Mouse (Mus musculus) limb, embryonic 13.5 days (tissue): ENCODE data around the gene Ptpn14. TPM values are rescaled to one million over a fixed set of nuclear protein-coding genes. Genes with fewer than 3 reads are reported as not detected.

ENCODE experiments used
- ATAC-seq: fragments of 200-750 bp; cut with Nextera tagmentation; 2 replicates; pipeline ENCODE4 v1.8.0; 2017; ENCODE audit warnings: low read depth, moderate number of reproducible peaks, moderate TSS enrichment; ENCODE audit not compliant: low FRiP score
- H3K27ac ChIP-seq: fragments of 300-500 bp; sonication (generic); 2 replicates; pipeline ENCODE4 v1.5.1; 2015; ENCODE audit warnings: inconsistent platforms, mild to moderate bottlenecking, moderate library complexity
- H3K27me3 ChIP-seq: fragments of 300-500 bp; sonication (generic); 2 replicates; pipeline ENCODE4 v1.6.1; 2015; ENCODE audit warnings: mild to moderate bottlenecking, inconsistent platforms
- H3K36me3 ChIP-seq: fragments of 300-500 bp; sonication (generic); 2 replicates; pipeline ENCODE4 v1.6.1; 2015; ENCODE audit warnings: inconsistent platforms, mild to moderate bottlenecking, moderate library complexity
- H3K4me1 ChIP-seq: fragments of 300-500 bp; sonication (generic); 2 replicates; pipeline ENCODE4 v1.6.1; 2015; ENCODE audit warnings: inconsistent platforms
- H3K4me2 ChIP-seq: fragments of 300-500 bp; sonication (generic); replicated peaks from 2 replicates; pipeline ENCODE4 v1.6.1; 2015; ENCODE audit warnings: inconsistent platforms, mild to moderate bottlenecking, moderate library complexity
- H3K4me3 ChIP-seq: fragments of 300-500 bp; sonication (generic); 2 replicates; pipeline ENCODE4 v1.5.1; 2015; ENCODE audit warnings: moderate library complexity, mild to moderate bottlenecking, inconsistent platforms
- H3K9ac ChIP-seq: fragments of 300-500 bp; sonication (generic); 2 replicates; pipeline ENCODE4 v1.6.1; 2015; ENCODE audit warnings: mild to moderate bottlenecking, inconsistent platforms
- H3K9me3 ChIP-seq: fragments of 300-500 bp; sonication (generic); 2 replicates; pipeline ENCODE4 v1.6.1; 2016; ENCODE audit warnings: inconsistent platforms
- WGBS: fragments of 180-500 bp; shearing (Covaris S2); methylation state at CpG from one replicate; pipeline ENCODE4 v1.1.7; 2015; 5-methylcytosine and 5-hydroxymethylcytosine counted together
- polyA plus RNA-seq: library from polyadenylated mRNA; unstranded; fragments of >200 nt; fragmentation: Nextera tagmentation; extraction: Ambion mirVana; gene quantifications from 2 replicates; pipeline ENCODE4 v1.2.1, GENCODE M21; 2015

Gene Ptpn14
- polyA plus RNA-seq, 1 experiment from 2014 or later: 11.1 TPM

- peaks cover 64% of the 10 kb centered on the region for H3K4me1 ChIP-seq
- no peaks in the 10 kb centered on the region for H3K9me3 ChIP-seq
- 55% methylated on average over 3 of the region's 3 CpGs for WGBS
- no peak for ATAC-seq
- no peak overlapping the region for H3K9ac ChIP-seq
- 0 out of 2 replicates have a peak, but pooled peaks cover 5% of the 10 kb centered on the region for H3K36me3 ChIP-seq
- H3K4me2 ChIP-seq: no peak overlapping the region
- H3K4me3 ChIP-seq: no peak overlapping the region
- no peaks in the 10 kb centered on the region for H3K27me3 ChIP-seq
- no peak overlapping the region for H3K27ac ChIP-seq
Measured at GRCm38 (mm10) chr1:189779226-189779625, 51.2 kb downstream of the Ptpn14 start.

GRCm38 (mm10) chr1:189781721-189782345 lies 53.8 kb downstream of the Ptpn14 start:
- H3K4me3 ChIP-seq: no peak overlapping the region
- H3K27me3 ChIP-seq: no peaks in the 10 kb centered on the region
- H3K9me3 ChIP-seq: no peaks in the 10 kb centered on the region
- 66% methylated on average over 10 of the region's 10 CpGs for WGBS
- ATAC-seq: no peak
- no peak overlapping the region for H3K4me2 ChIP-seq
- H3K4me1 ChIP-seq: peaks cover 67% of the 10 kb centered on the region
- H3K36me3 ChIP-seq: 0 out of 2 replicates have a peak, but pooled peaks cover 8% of the 10 kb centered on the region
- H3K27ac ChIP-seq: no peak overlapping the region
- no peak overlapping the region for H3K9ac ChIP-seq

DNA sequence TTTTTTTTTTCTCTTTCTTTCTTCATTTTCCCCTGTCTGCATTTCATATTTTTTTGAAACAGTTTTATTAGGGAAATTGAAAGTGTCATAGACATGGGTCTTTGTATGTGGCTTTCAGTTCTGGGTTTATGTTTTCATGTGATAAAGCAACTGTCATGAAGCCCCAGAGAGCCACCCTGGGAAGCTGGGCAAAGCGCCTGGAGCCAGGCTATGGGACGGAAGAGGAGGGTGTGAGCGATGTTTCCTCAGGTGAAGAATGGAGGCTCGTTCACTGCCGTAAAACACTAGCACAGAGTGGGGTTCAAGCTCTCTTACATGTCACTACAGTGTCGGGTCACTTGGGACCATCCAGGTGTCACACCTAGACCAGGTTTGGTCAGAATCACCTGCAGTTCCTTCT lies 54.6 kb downstream of the Ptpn14 start:
- Histone ChIP-seq H3K4me1 (peaks cover 63% of the 10 kb centered on the region), H3K4me2 (no peak overlapping the region), H3K36me3 (peaks cover 16% of the 10 kb centered on the region; the same call in 1 of the 2 replicates), H3K9me3 (no peaks in the 10 kb centered on the region), H3K27me3 (no peaks in the 10 kb centered on the region), H3K4me3 (no peak overlapping the region), H3K9ac (no peak overlapping the region), H3K27ac (no peak overlapping the region; the same call in 1 of the 2 replicates)
- no peak for ATAC-seq
- 80% methylated on average over 6 of the region's 6 CpGs for WGBS

GRCm38 (mm10) chr1:189784503-189784902 lies 56.4 kb downstream of the Ptpn14 start:
- H3K9me3 ChIP-seq: no peaks in the 10 kb centered on the region
- WGBS: 61% methylated on average over 7 of the region's 7 CpGs
- H3K9ac ChIP-seq: no peak overlapping the region
- no peaks in the 10 kb centered on the region for H3K27me3 ChIP-seq
- H3K27ac ChIP-seq: no peak overlapping the region
- H3K36me3 ChIP-seq: peaks cover 27% of the 10 kb centered on the region; the same call in 1 of the 2 replicates
- ATAC-seq: no peak
- H3K4me1 ChIP-seq: peaks cover 46% of the 10 kb centered on the region
- H3K4me3 ChIP-seq: no peak overlapping the region
- no peak overlapping the region for H3K4me2 ChIP-seq

DNA sequence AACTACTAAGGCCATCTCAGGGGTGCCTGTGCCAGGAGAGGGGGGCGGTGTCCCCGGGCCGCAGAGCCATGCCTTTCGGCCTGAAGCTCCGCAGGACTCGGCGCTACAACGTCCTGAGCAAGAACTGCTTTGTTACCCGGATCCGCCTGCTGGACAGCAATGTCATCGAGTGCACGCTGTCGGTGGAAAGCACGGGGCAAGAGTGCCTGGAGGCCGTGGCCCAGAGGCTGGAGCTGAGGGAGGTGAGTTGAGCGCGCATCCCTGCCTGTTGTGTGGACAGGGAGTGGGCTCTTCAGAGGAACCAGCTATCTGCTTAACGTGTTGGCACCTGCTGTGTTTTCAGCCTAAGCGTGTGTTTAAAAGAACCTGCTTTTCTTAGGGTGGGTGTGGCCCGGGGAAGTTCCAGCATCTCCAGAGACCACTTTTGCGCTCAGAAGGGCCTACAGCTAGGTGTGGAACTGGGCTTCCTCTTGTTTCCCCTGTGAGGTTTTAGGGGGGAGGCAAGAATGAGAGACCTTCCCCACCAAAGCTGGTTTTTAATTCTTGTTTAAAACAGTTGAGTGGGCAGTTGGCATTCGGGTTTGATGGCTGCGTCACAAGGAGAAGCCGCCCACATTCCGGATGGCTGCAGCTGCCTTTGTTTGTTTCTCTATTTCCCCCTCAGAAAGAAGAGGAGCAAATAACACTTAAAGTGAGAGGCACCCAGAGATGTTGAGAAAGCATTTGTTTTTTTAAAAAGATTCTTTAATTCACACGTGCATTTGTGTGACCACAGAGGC lies 58.8 kb downstream of the Ptpn14 start:
- 85% methylated on average over 26 of the region's 26 CpGs for WGBS
- Histone ChIP-seq H3K4me1 (peaks cover 34% of the 10 kb centered on the region), H3K27me3 (no peaks in the 10 kb centered on the region)

GRCm38 (mm10) chr1:189789545-189789944 lies 61.5 kb downstream of the Ptpn14 start:
- H3K36me3 ChIP-seq: peaks cover 32% of the 10 kb centered on the region
- ATAC-seq: no peak
- no peaks in the 10 kb centered on the region for H3K27me3 ChIP-seq
- 72% methylated on average over 6 of the region's 6 CpGs for WGBS
- peaks cover 35% of the 10 kb centered on the region for H3K4me1 ChIP-seq
- H3K4me3 ChIP-seq: no peak overlapping the region
- no peak overlapping the region for H3K27ac ChIP-seq
- H3K9ac ChIP-seq: no peak overlapping the region
- no peaks in the 10 kb centered on the region for H3K9me3 ChIP-seq
- no peak overlapping the region for H3K4me2 ChIP-seq

More for the DNA sequence above, 58.8 kb downstream of the Ptpn14 start:
- H3K4me2 ChIP-seq: no peak overlapping the region
- ATAC-seq: no peak
- H3K36me3 ChIP-seq: peaks cover 32% of the 10 kb centered on the region
- no peak overlapping the region for H3K4me3 ChIP-seq
- no peaks in the 10 kb centered on the region for H3K9me3 ChIP-seq
- H3K9ac ChIP-seq: no peak overlapping the region
- no peak overlapping the region for H3K27ac ChIP-seq

DNA sequence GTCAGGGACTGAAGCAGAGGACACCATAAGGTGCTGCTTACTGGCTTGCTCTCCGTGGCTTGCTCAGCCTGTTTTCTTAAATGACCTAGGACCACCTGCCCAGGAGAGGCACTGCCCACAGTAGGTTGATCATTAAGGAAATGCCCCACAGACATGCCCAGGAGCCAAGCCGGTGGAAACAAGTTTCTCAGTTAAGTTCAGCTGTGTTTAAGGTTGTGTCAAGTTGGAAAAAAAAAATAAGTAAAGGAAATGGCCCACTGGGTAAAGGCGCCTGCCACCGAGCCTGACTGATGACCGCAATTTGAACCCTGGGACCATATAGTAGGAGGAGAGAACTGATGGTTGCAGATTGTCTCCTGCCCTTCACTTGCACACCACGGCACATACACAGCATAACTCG lies 62.6 kb downstream of the Ptpn14 start:
- Histone ChIP-seq H3K9me3 (no peaks in the 10 kb centered on the region), H3K9ac (no peak overlapping the region), H3K27ac (no peak overlapping the region), H3K36me3 (peaks cover 32% of the 10 kb centered on the region), H3K4me1 (peaks cover 24% of the 10 kb centered on the region), H3K27me3 (no peaks in the 10 kb centered on the region), H3K4me3 (no peak overlapping the region), H3K4me2 (no peak overlapping the region)
- no peak for ATAC-seq
- WGBS: 63% methylated on average over 7 of the region's 7 CpGs

GRCm38 (mm10) chr1:189791534-189792217 lies 63.6 kb downstream of the Ptpn14 start:
- no peak overlapping the region for H3K9ac ChIP-seq
- WGBS: 81% methylated on average over 10 of the region's 10 CpGs
- H3K4me3 ChIP-seq: no peak overlapping the region
- ATAC-seq: no peak
- H3K27ac ChIP-seq: no peak overlapping the region; the same call in 1 of the 2 replicates
- no peaks in the 10 kb centered on the region for H3K27me3 ChIP-seq
- peaks cover 27% of the 10 kb centered on the region for H3K4me1 ChIP-seq
- H3K4me2 ChIP-seq: no peak overlapping the region
- H3K36me3 ChIP-seq: peaks cover 30% of the 10 kb centered on the region
- no peaks in the 10 kb centered on the region for H3K9me3 ChIP-seq

DNA sequence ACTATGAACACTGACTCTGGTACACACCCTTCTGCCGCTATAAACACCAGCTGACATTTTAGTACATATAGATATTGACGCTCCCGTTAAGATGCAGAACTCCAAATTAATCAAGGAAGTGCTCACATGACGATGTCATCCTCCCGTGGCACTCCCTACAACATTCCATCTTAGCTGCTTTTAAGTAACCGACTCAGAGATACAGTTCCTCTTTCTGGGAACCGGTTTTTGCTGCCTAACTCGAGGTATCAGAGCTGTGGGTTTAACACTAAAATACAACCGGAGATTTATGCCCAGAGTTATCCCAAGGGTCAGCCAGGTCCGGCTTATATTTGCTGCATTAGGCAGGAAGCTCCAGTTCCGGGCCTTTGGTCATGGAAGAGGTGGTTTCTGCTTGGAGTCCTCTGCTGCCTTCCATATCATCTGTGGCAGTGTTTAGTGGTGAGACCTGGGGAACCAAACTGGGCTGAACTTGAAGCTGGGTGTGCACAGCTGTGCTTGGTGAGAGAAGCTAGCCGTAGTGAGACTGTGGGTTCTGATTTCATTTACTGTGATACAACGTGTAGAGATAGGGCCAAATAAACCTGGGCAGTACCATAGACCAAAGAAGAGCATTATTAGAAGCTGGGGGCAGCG lies 64.6 kb downstream of the Ptpn14 start:
- Histone ChIP-seq H3K27ac (no peak overlapping the region; the same call in 1 of the 2 replicates), H3K9me3 (no peaks in the 10 kb centered on the region)
- WGBS: 72% methylated on average over 14 of the region's 14 CpGs

GRCm38 (mm10) chr1:189798949-189799348 lies 70.9 kb downstream of the Ptpn14 start:
- ATAC-seq: no peak
- H3K9ac ChIP-seq: no peak overlapping the region
- peaks cover 48% of the 10 kb centered on the region for H3K4me1 ChIP-seq
- H3K27ac ChIP-seq: no peak overlapping the region
- 68% methylated on average over 15 of the region's 15 CpGs for WGBS
- H3K36me3 ChIP-seq: peaks cover 19% of the 10 kb centered on the region
- no peak overlapping the region for H3K4me3 ChIP-seq
- no peaks in the 10 kb centered on the region for H3K9me3 ChIP-seq
- no peaks in the 10 kb centered on the region for H3K27me3 ChIP-seq
- no peak overlapping the region for H3K4me2 ChIP-seq

More for the DNA sequence above, 64.6 kb downstream of the Ptpn14 start:
- Histone ChIP-seq H3K27me3 (no peaks in the 10 kb centered on the region), H3K4me2 (no peak overlapping the region), H3K4me3 (no peak overlapping the region), H3K9ac (no peak overlapping the region), H3K4me1 (peaks cover 31% of the 10 kb centered on the region), H3K36me3 (peaks cover 21% of the 10 kb centered on the region)
- ATAC-seq: no peak

DNA sequence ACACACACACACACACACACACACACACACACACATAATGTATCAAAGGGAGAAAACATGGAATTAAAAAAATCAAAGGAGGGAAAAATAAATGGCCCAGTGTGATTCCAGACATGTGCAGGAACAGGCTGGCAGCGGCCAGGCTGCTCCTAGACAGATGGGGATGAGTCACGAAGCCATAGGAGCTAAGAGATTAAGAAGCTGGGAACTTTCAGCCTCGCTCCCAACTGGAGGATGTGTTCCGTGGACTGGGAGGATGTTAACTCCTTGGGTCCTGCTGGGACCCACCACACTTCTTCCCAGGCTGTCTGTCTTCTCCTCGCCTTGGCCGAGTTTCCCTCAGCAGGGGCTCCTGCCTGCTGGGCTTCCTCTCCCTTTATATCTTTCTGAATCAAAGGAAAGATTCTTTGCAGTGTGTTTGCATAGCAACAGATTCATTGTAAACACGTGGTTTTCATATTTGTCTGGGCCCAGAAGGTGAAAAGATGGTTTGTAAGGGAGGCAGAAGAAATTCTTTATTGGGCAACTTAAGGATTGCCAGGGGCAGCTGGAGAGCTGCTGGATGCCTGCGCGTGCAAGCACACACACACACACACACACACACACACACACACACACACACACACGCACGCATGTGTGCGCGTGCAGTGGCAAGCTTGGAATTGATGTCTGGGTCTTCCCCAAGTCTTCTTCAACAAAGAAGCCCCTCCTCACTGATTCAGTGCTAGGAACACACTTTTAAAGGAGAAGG lies 72.3 kb downstream of the Ptpn14 start:
- no peaks in the 10 kb centered on the region for H3K9me3 ChIP-seq
- peak overlapping the region; percentile 22; the same call in 1 of the 2 replicates for H3K27ac ChIP-seq
- peaks cover 30% of the 10 kb centered on the region for H3K36me3 ChIP-seq
- peaks cover 52% of the 10 kb centered on the region for H3K4me1 ChIP-seq
- no peak overlapping the region for H3K9ac ChIP-seq
- no peak overlapping the region for H3K4me3 ChIP-seq
- ATAC-seq: no peak
- no peak overlapping the region for H3K4me2 ChIP-seq
- WGBS: 51% methylated on average over 13 of the region's 13 CpGs
- no peaks in the 10 kb centered on the region for H3K27me3 ChIP-seq
